Mouse (Mus musculus) heart, adult 11 months (tissue): ENCODE data around the gene Naxd.

ENCODE experiments used
- DNase-seq: peaks from one replicate; pipeline ENCODE4 v3.0.0; 2022

The Naxd gene

GRCm38 (mm10) chr8:11497017-11497990, at the start of gene Naxd:
Gene Naxd (plus strand): TSS chr8:11497506.
- peak; percentile 99 for DNase-seq

GRCm38 (mm10) chr8:11447910-11448570, 49.3 kb upstream of the Naxd start:
- peak; percentile 88 for DNase-seq

GRCm38 (mm10) chr8:11450184-11451113, 46.9 kb upstream of the Naxd start:
- DNase-seq = peak; percentile 90

- peak; percentile 88 for DNase-seq
Observed at GRCm38 (mm10) chr8:11452152-11452551, 45.2 kb upstream of the Naxd start.

GRCm38 (mm10) chr8:11452559-11452958, 44.7 kb upstream of the Naxd start:
- no peak for DNase-seq

- DNase-seq = no peak
Observed at GRCm38 (mm10) chr8:11452974-11453373, 44.3 kb upstream of the Naxd start.

- no peak for DNase-seq
Observed at GRCm38 (mm10) chr8:11454228-11454627, 43.1 kb upstream of the Naxd start.

GRCm38 (mm10) chr8:11457278-11457677, 40.0 kb upstream of the Naxd start:
- DNase-seq = no peak

GRCm38 (mm10) chr8:11457981-11458836, 39.1 kb upstream of the Naxd start:
- DNase-seq = peak; percentile 91

GRCm38 (mm10) chr8:11459016-11459415, 38.3 kb upstream of the Naxd start:
- DNase-seq = no peak

GRCm38 (mm10) chr8:11460934-11461333, 36.4 kb upstream of the Naxd start:
- DNase-seq = peak; percentile 96

- DNase-seq = peak; percentile 91
Observed at GRCm38 (mm10) chr8:11461847-11462246, 35.5 kb upstream of the Naxd start.

GRCm38 (mm10) chr8:11462641-11463040, 34.7 kb upstream of the Naxd start:
- no peak for DNase-seq

- DNase-seq = no peak
Observed at GRCm38 (mm10) chr8:11463541-11463888, 33.8 kb upstream of the Naxd start.

- DNase-seq = peak; percentile 93
Observed at GRCm38 (mm10) chr8:11463889-11464706, 33.2 kb upstream of the Naxd start.

- DNase-seq = peak; percentile 88
Observed at GRCm38 (mm10) chr8:11464707-11464964, 32.7 kb upstream of the Naxd start.

- DNase-seq = peak; percentile 62
Observed at GRCm38 (mm10) chr8:11465619-11466018, 31.7 kb upstream of the Naxd start.

- DNase-seq = peak; percentile 71
Observed at GRCm38 (mm10) chr8:11466528-11466927, 30.8 kb upstream of the Naxd start.

- peak; percentile 90 for DNase-seq
Observed at GRCm38 (mm10) chr8:11469095-11469494, 28.2 kb upstream of the Naxd start.

GRCm38 (mm10) chr8:11470694-11471093, 26.6 kb upstream of the Naxd start:
- no peak for DNase-seq

GRCm38 (mm10) chr8:11471309-11471708, 26.0 kb upstream of the Naxd start:
- DNase-seq = no peak
